Mouse (Mus musculus): ENCODE measurements around the gene Gm20831.
"Not testable (repeated sequence)": the region's sequence is repeated elsewhere in the genome, so short reads cannot be mapped to it uniquely, and the experiment has no call there.

Gene Gm20831

GRCm38 (mm10) chrY:17874441-17874840 lies at the start of gene Gm20831, which contains the start of gene Gm20772:
Gm20831 (plus strand) TSS chrY:17874741.
Gm20772 (plus strand) TSS chrY:17874741.
- DNase-seq (ENCODE audit: low read depth in 2 of 2, low spot score in 2 of 2), result not testable (repeated sequence)

GRCm38 (mm10) chrY:17846166-17846565 lies 28.4 kb upstream of the Gm20831 start, which contains the start of gene Gm21904:
Gm21904 (minus strand) TSS chrY:17846266.
- not testable (repeated sequence) for DNase-seq (ENCODE audit: low read depth in 2 of 2, low spot score in 2 of 2)

GRCm38 (mm10) chrY:17937230-17937629 lies 62.7 kb downstream of the Gm20831 start, which contains the start of gene Srsy:
Srsy (minus strand) TSS chrY:17937330.
- not testable (repeated sequence) for DNase-seq (ENCODE audit: low read depth in 2 of 2, low spot score in 2 of 2)
